Mouse (Mus musculus) thymus, adult 2 months (tissue): ENCODE data around the gene Spag9.

Source experiments
- CTCF ChIP-seq: fragments of 200-500 bp; IDR thresholded peaks from 2 replicates; pipeline ENCODE4 v1.5.1; 2012; ENCODE audit warnings: mild to moderate bottlenecking, control low read depth, low read length, moderate library complexity, borderline replicate concordance; ENCODE audit not compliant: control insufficient read depth, poor library complexity, insufficient read depth; ENCODE audit errors: extremely low read depth
- POLR2A ChIP-seq: fragments of 200-500 bp; IDR thresholded peaks from 2 replicates; pipeline ENCODE4 v1.6.1; 2012; ENCODE audit warnings: mild to moderate bottlenecking, low read length, control low read depth, moderate library complexity; ENCODE audit not compliant: control insufficient read depth, poor library complexity, insufficient read depth; ENCODE audit errors: extremely low read depth

DNA sequence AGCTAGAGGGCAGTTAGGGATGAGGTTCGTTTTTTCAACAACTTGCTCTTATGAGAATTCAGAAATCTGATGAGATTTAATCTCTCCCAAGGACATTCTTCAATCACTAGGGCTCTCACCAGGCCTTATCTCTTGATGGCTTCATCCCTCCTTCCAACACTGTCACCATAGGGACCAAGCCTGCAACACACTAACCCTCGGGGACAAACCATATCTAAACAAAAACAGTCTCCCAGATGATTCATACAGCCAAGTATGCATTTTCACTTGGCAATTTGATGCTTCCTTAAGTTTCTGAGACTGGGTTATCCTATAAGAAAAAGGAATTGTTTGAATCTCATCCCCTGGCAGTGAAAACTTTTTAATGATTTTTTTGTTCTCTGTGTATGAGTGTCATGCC, 37.1 kb downstream of the Spag9 start:
- TF ChIP-seq CTCF (no peak), POLR2A (no peak)
